Mouse (Mus musculus): Measurements from ENCODE around the gene Arl3.

DNA sequence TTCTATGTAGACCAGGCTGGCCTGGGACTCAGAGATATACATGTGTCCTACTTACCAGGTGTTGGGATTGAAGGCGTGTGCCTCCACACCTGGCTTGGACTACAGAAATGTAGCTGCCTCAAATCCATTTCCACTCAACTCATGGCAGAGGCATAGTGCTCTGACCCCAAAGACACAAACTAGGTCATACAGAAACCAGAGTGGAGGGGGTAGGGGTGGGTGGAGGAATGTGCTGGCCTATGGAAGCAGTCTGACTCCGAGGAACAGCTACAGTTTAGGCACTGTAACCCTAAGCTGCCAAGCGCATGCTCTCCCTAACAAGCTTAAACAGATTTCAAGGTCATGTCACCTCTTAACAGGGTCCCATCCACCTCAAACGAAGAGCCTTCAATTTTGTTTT is 9.4 kb downstream of the Arl3 start:
- TF ChIP-seq MAFK (IDR thresholded peaks at IDR 0.05; ENCODE audit: insufficient read depth, low read depth, low read length): no peak
- no peak for TF ChIP-seq ZC3H11A (IDR thresholded peaks at IDR 0.05; ENCODE audit: borderline replicate concordance, low read depth, low read length)
- no peak for TF ChIP-seq CHD2 (IDR thresholded peaks at IDR 0.05; ENCODE audit: low read depth, low read length)
- TF ChIP-seq HCFC1 (IDR thresholded peaks at IDR 0.05; ENCODE audit: borderline replicate concordance, insufficient read depth, low read length): no peak

Measured in ES-E14 (cell line).